Mouse (Mus musculus) C2C12 (cell line): ENCODE data around the gene Zc3h7b.

Source experiments
- CEBPB ChIP-seq: IDR thresholded peaks from one replicate; pipeline ENCODE4 v1.6.1; 2011; ENCODE audit warnings: low read depth, mild to moderate bottlenecking, control low read depth, moderate library complexity
- CTCF ChIP-seq: IDR thresholded peaks from one replicate; pipeline ENCODE4 v1.5.1; 2011; ENCODE audit not compliant: control insufficient read depth, insufficient read depth, insufficient read length
- USF1 ChIP-seq: IDR thresholded peaks from one replicate; pipeline ENCODE4 v1.6.1; 2011; ENCODE audit warnings: low read depth, mild to moderate bottlenecking, control low read depth, moderate library complexity

DNA sequence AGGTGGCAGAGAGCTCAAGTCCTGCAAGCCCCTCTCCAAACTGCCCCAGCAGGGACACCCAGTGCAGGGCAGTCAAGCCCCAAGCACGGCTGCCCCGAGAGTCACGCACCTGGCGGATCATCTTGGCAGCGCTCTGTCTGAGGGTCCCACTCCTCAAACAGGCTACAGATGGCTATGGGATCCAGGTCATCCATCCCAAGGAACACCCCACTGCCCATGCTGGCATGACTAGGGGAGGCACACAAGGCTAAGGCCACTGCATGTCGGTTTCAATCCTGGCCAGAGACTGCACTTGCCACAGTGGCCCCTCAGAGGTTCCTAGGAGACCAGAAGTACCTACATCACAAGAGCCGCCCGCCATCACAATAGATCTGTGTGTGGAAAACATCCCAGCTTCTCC lies 18.9 kb upstream of the Zc3h7b start:
- TF ChIP-seq CTCF (no peak), USF1 (no peak), CEBPB (no peak)
